Mouse (Mus musculus) E14TG2a.4 (cell line): ENCODE measurements around the gene Rtl1.

Source experiments
- H3K27me3 ChIP-seq: 2 replicates; pipeline ENCODE4 v1.6.1; 2014; ENCODE audit warnings: low read length, control low read depth; ENCODE audit not compliant: insufficient read depth
- H3K36me3 ChIP-seq: 2 replicates; pipeline ENCODE4 v1.6.1; 2014; ENCODE audit warnings: low read length, control low read depth; ENCODE audit not compliant: insufficient read depth
- H3K4me1 ChIP-seq: replicated peaks from 2 replicates; pipeline ENCODE4 v1.6.1; 2014; ENCODE audit warnings: low read depth, low read length, control low read depth
- H3K4me3 ChIP-seq: replicated peaks from 2 replicates; pipeline ENCODE4 v1.5.1; 2014; ENCODE audit warnings: mild to moderate bottlenecking, low read length
- H3K9me3 ChIP-seq: 2 replicates; pipeline ENCODE4 v1.6.1; 2014; ENCODE audit warnings: low read length, control low read depth
- CTCF ChIP-seq: conservative IDR thresholded peaks from 2 replicates; pipeline ENCODE4 v1.5.1; 2014; ENCODE audit warnings: low read length
- NANOG ChIP-seq: IDR thresholded peaks from 2 replicates; pipeline ENCODE4 v1.6.1; 2014; ENCODE audit warnings: borderline replicate concordance, low read length, mixed read lengths
- POU5F1 ChIP-seq: IDR thresholded peaks from 2 replicates; pipeline ENCODE4 v1.6.1; 2014; ENCODE audit warnings: low read length, borderline replicate concordance

Gene Rtl1

DNA sequence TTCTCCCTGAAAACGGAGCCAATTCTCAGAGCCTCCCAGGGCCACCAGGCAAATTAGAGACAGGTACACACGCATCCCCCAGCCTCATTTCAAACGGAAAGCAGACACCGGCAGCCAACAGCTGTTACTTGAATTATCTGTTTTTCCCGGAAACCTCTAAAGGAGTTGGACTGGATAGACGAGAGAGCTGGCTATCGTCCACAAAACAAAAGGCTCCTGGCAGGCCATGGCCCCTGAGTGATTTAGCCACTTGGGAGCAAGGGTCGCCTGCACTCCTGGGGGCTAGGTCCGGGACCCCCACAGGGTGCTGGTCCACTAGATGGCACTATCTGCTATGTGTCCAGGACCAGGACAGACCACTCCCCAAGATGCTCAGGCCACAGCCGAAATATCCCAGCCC lies 14.3 kb upstream of the Rtl1 start:
- Histone ChIP-seq H3K27me3 (peaks cover 9% of the 10 kb centered on the region), H3K4me1 (peaks cover 43% of the 10 kb centered on the region), H3K36me3 (peaks cover 94% of the 10 kb centered on the region), H3K4me3 (no peak overlapping the region), H3K9me3 (no peaks in the 10 kb centered on the region)
- TF ChIP-seq NANOG (no peak), POU5F1 (no peak), CTCF (no peak)

DNA sequence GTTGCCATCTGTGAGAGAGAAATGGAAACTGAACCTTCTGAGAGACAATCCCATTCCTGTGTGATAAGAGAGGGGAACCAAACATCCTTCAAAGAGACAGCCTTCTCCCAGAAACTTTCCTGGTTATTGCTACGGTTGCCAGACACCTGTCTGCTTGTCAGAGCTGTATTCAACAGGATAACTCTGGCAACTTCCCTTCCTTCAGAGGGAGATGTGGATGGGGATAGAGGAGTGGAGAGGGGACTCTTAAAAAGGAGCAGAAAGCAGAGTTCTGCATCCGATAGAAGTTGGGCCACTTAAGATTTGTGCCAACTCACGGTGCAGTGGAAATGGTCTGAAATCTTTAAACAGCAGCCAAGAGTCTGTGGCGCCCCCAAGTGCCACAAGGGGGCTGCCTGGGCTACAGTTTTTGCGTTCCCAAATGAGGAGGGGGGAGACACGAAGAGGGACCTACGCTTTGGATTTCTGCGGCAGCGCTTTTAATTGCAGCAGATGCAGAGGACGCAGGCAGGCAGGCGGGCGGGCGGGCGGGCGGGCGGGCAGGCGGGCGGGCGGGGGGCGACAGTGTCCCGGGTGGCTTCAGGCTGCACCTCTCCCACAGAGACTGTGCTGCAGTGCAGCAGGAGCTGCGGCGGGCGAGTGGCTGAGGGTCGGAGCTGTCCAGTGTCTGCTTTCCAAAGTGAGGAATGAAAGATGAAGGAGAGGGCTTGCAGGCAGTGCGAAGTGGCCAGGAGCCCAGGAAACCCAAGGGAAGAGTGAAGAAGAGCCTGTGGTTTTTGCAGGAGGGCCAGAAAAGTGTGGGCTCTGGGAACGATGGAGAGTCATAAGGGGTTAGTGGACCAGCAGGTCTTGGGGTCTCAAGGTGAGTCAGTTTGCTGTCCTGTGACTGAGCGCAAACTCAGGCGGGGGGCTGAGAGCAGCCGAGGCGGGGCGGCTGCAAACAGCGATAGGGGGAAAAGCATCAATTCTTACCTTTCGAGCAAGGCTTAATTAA lies 12.6 kb upstream of the Rtl1 start:
- TF ChIP-seq NANOG = no peak
- no peak for TF ChIP-seq POU5F1
- TF ChIP-seq CTCF = peak; percentile 45
- Histone ChIP-seq H3K4me1 (peaks cover 60% of the 10 kb centered on the region), H3K9me3 (no peaks in the 10 kb centered on the region), H3K4me3 (peak overlapping the region; percentile 37; the same call in 1 of the 2 replicates), H3K27me3 (peaks cover 9% of the 10 kb centered on the region), H3K36me3 (peaks cover 94% of the 10 kb centered on the region)

GRCm38 (mm10) chr12:109608576-109609440 lies 8.7 kb upstream of the Rtl1 start:
- Histone ChIP-seq H3K9me3 (no peaks in the 10 kb centered on the region), H3K4me1 (peaks cover 80% of the 10 kb centered on the region), H3K4me3 (no peak overlapping the region), H3K27me3 (peaks cover 9% of the 10 kb centered on the region; the same call in 1 of the 2 replicates), H3K36me3 (peaks cover 94% of the 10 kb centered on the region)
- TF ChIP-seq CTCF (no peak), POU5F1 (no peak), NANOG (no peak)

DNA sequence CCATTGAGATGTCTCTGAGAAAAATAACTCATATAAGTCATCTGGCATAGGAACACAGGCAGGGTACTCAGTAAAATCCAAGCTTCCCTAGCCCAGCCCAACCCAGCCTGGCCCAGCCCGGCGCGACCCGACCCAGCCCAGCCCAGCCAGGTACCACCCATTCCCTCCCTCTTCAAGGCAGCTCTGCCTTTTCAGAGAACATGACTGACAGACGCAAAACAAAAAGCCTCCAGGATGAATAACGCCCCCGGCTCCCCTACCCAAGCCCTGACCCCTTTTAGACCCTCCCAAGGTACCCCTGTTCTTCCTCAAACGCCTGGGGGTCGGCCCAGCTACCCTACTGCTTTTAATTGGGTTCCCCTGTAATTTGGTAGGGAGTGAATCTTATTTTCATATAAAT lies 7.8 kb upstream of the Rtl1 start:
- TF ChIP-seq CTCF (no peak), NANOG (no peak), POU5F1 (no peak)
- Histone ChIP-seq H3K4me1 (peaks cover 73% of the 10 kb centered on the region), H3K9me3 (no peaks in the 10 kb centered on the region), H3K27me3 (peaks cover 7% of the 10 kb centered on the region; the same call in 1 of the 2 replicates), H3K4me3 (no peak overlapping the region), H3K36me3 (peaks cover 94% of the 10 kb centered on the region)

GRCm38 (mm10) chr12:109607191-109607590 lies 7.1 kb upstream of the Rtl1 start:
- Histone ChIP-seq H3K36me3 (peaks cover 98% of the 10 kb centered on the region), H3K4me3 (no peak overlapping the region), H3K4me1 (peaks cover 68% of the 10 kb centered on the region), H3K9me3 (no peaks in the 10 kb centered on the region), H3K27me3 (peaks cover 5% of the 10 kb centered on the region; the same call in 1 of the 2 replicates)
- TF ChIP-seq POU5F1 = no peak
- no peak for TF ChIP-seq CTCF
- no peak for TF ChIP-seq NANOG

GRCm38 (mm10) chr12:109604982-109605721 lies 5.0 kb upstream of the Rtl1 start:
- H3K4me1 ChIP-seq = peaks cover 49% of the 10 kb centered on the region
- H3K4me3 ChIP-seq = no peak overlapping the region
- no peak for TF ChIP-seq CTCF
- TF ChIP-seq NANOG = no peak

DNA sequence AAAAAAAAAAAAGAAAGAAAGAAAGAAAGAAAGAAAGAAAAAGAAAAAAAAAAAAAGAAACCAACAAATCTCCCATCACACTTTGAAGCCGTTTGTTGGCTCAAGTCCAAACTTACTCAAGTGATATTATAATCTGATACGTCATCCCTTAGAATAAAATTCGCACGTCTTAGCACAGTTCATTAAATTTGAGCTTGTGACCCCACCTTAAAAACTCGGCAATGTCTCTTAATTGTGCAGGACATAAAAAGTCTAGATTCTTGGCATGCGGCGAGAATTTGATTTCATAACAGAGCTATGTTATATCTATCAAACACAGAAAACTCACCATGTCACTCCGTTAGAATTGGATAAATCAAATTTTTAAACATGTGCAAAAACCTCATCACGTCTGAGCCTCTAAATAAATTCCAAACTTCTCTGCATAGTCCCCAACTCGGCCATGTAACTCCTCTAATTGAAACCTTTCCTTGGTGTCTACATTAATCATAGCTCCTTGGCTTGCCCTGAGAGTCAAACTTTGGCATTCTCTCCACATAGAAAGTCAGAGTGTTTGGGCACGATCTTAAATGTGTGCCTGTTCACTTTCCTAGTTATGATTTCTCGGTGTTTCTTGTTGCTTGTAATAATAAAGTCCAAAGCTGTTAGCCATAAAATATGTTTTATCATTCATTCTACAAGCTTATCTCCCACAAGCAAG lies 1.4 kb downstream of the Rtl1 start:
- Histone ChIP-seq H3K9me3 (peaks cover 15% of the 10 kb centered on the region), H3K4me1 (0 out of 2 replicates have a peak, but pooled peaks cover 4% of the 10 kb centered on the region), H3K27me3 (peaks cover 2% of the 10 kb centered on the region; the same call in 1 of the 2 replicates), H3K4me3 (no peak overlapping the region), H3K36me3 (peaks cover 97% of the 10 kb centered on the region)
- TF ChIP-seq POU5F1 (no peak), NANOG (no peak), CTCF (no peak)

More at GRCm38 (mm10) chr12:109604982-109605721, 5.0 kb upstream of the Rtl1 start:
- Histone ChIP-seq H3K9me3 (no peaks in the 10 kb centered on the region), H3K36me3 (peaks cover 98% of the 10 kb centered on the region), H3K27me3 (peaks cover 2% of the 10 kb centered on the region; the same call in 1 of the 2 replicates)
